Mouse (Mus musculus): ENCODE measurements around the gene Banp. TPM values are rescaled to one million over a fixed set of nuclear protein-coding genes. Genes with fewer than 3 reads are reported as not detected.

Banp gene
- total and polyA plus RNA-seq, 3 experiments: 14.9 to 34.2 (median 25.7) TPM

DNA sequence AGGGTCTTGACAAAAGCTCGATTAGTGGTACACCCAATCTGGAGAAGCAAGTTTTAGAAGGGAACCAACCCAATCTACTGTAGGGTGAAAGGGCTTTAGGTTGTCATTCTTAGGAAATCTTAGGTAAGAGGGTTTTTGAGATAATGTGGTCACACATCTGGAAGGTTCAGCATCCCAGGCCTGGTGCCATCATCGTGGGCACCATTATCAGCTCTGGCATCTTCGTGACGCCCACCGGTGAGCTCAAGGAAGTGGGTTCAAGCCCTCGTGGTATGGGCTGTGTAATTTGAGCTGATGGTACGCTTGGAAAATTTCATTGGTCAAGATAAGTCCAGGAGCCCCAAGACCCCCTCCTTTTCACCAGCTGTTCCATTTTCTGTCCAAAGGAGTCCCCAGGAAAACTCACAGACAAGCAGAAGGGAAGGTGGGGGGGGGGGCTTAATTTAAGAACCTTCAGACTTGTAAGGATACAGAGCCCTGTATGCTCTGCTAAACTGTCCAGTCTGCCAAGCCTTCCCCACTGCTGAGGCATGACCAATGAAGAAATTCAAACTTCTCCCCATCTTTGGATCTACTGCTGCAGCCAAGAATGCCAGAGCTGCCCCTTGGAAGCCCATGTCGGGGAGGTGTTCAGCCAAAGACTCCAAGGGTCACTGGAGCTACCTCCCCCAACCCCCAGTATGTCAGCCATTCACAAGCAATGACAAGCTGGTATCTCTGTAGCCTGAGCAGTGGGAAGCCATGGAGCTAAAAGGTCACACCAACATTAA, 41.0 kb upstream of the Banp start:
- no peaks in the 10 kb centered on the region for H3K27me3 ChIP-seq (replicated peaks)
- peak overlapping the region; percentile 85 for H3K9ac ChIP-seq (ENCODE audit: insufficient read depth, low read depth)
- H3K27ac ChIP-seq (ENCODE audit: insufficient read depth, low read depth): peak overlapping the region; percentile 66
- no peaks in the 10 kb centered on the region for H3K9me3 ChIP-seq (replicated peaks; ENCODE audit: low read length)
- peak overlapping the region; percentile 65 to 98 (median 70) for H3K4me3 ChIP-seq (replicated peaks in 1 of 3; ENCODE audit: low read depth in 2 of 3, low read length in 2 of 3, poor library complexity in 1 of 3)
- H3K79me2 ChIP-seq (replicated peaks; ENCODE audit: control insufficient read depth, extremely low read depth, insufficient read depth, poor library complexity, severe bottlenecking): peaks cover 54% of the 10 kb centered on the region
- H3K36me3 ChIP-seq (replicated peaks in 1 of 2; ENCODE audit: control insufficient read depth in 1 of 2, insufficient read depth in 1 of 2, low read length in 1 of 2): peaks cover 22 to 30% of the 10 kb centered on the region in 2 experiments
- peaks cover 30 to 48% of the 10 kb centered on the region in 2 experiments for H3K4me1 ChIP-seq (ENCODE audit: control insufficient read depth in 1 of 2, insufficient read depth in 2 of 2)
- dilution Hi-C loops (cut with MboI; ENCODE audit: extremely low pct_ligation_motif_present, extremely low pct_unique_long_range_greater_than_20kb, low sequenced_read_pairs) (no loop called here), in situ Hi-C loops (cut with MboI; ENCODE audit: low pct_ligation_motif_present, low pct_unique_long_range_greater_than_20kb, low sequenced_read_pairs) (loop anchor here (5.0 kb wide), 1 partner anchor 56 kb away; no protein-coding TSS in a partner anchor)
- no peak for DNase-seq (ENCODE audit: extremely low read depth)
- TF ChIP-seq USF2 (conservative IDR thresholded peaks at IDR 0.05; ENCODE audit: low read depth, low read length) (no peak), JUN (IDR thresholded peaks at IDR 0.05; ENCODE audit: insufficient read depth, low read depth, low read length) (no peak), MAZ (IDR thresholded peaks at IDR 0.05; ENCODE audit: low read depth, low read length) (no peak), E2F4 (IDR thresholded peaks at IDR 0.05; ENCODE audit: insufficient replicate concordance, low read depth, low read length) (no peak)
- H3K4me2 ChIP-seq (ENCODE audit: insufficient read depth, low read depth, poor library complexity, severe bottlenecking): peak overlapping the region; percentile 53

DNA sequence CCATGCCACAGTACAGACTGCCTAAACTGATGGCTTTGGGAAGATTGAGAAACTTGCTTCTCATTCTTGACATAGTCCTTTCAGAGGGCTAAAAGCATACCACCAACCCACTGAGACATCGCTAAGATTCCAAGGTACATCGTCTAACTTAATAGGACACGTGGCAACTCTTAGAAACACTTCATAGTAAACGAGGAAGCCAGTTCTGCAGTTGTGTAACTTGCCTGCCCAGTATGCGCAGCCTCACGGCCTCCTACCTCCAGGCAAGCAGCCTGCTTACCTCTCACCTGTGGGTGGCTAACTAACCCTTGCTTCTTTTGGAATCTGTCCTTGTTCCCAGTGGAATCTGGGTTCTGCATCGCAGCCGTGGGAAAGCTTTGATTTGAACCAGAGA, 40.4 kb upstream of the Banp start:
- no peak for DNase-seq (ENCODE audit: extremely low read depth)

DNA sequence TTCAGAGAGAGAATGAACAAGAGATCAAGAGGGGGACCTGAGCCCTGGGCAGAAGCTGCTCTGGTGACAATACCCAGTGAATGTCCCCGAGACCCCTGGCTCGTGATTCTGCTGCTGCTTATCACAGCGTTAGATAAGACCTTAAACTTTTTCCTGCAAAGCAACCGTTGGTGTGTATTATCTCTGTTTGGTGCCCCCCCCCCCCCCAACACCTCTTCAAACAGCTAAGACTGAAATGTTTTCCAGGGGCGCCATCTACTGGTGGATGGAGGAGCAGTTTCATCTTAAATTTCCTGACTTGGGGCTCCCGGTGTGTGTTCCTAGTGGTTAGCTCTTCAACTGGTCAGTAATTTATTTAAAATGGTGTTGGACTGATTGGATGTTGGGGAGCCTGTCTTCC, 39.9 kb upstream of the Banp start:
- Histone ChIP-seq H3K4me2 (ENCODE audit: insufficient read depth, low read depth, poor library complexity, severe bottlenecking) (peak overlapping the region; percentile 2; the same call in 1 of the 2 replicates), H3K9ac (ENCODE audit: insufficient read depth, low read depth) (peak overlapping the region; percentile 85), H3K79me2 (replicated peaks; ENCODE audit: control insufficient read depth, extremely low read depth, insufficient read depth, poor library complexity, severe bottlenecking) (peaks cover 43% of the 10 kb centered on the region), H3K4me3 (replicated peaks in 1 of 3; ENCODE audit: low read depth in 2 of 3, low read length in 2 of 3, poor library complexity in 1 of 3) (no peak overlapping the region), H3K36me3 (replicated peaks in 1 of 2; ENCODE audit: control insufficient read depth in 1 of 2, insufficient read depth in 1 of 2, low read length in 1 of 2) (peaks cover 11 to 19% of the 10 kb centered on the region in 2 experiments), H3K27ac (ENCODE audit: insufficient read depth, low read depth) (peak overlapping the region; percentile 66; the same call in 1 of the 2 replicates), H3K9me3 (replicated peaks; ENCODE audit: low read length) (no peaks in the 10 kb centered on the region), H3K4me1 (ENCODE audit: control insufficient read depth in 1 of 2, insufficient read depth in 2 of 2) (peaks cover 38 to 59% of the 10 kb centered on the region in 2 experiments), H3K27me3 (replicated peaks) (no peaks in the 10 kb centered on the region)
- in situ Hi-C loops (cut with MboI; ENCODE audit: low pct_ligation_motif_present, low pct_unique_long_range_greater_than_20kb, low sequenced_read_pairs) (loop anchor here (5.0 kb wide), 1 partner anchor 57 kb away; no protein-coding TSS in a partner anchor), dilution Hi-C loops (cut with MboI; ENCODE audit: extremely low pct_ligation_motif_present, extremely low pct_unique_long_range_greater_than_20kb, low sequenced_read_pairs) (no loop called here)
- peak; percentile 85 for DNase-seq (ENCODE audit: extremely low read depth)
- TF ChIP-seq ETS1 (conservative IDR thresholded peaks at IDR 0.05; ENCODE audit: low read depth, low read length): no peak
- no peak for TF ChIP-seq JUN (IDR thresholded peaks at IDR 0.05; ENCODE audit: insufficient read depth, low read depth, low read length)
- no peak for TF ChIP-seq JUND (conservative IDR thresholded peaks at IDR 0.05; ENCODE audit: low read depth, low read length)
- no peak for TF ChIP-seq USF2 (conservative IDR thresholded peaks at IDR 0.05; ENCODE audit: low read depth, low read length)
- peak; percentile 18 to 88; a peak in 2 of 4 replicates for TF ChIP-seq CTCF (conservative IDR thresholded peaks at IDR 0.05 in 1 of 2, IDR thresholded peaks at IDR 0.05 in 1 of 2; ENCODE audit: low read depth in 2 of 2, low read length in 2 of 2)
- TF ChIP-seq USF1 (IDR thresholded peaks at IDR 0.05; ENCODE audit: low read depth, low read length): no peak
- no peak for TF ChIP-seq RCOR1 (conservative IDR thresholded peaks at IDR 0.05; ENCODE audit: low read depth, low read length)
- no peak for TF ChIP-seq TCF12 (IDR thresholded peaks at IDR 0.05; ENCODE audit: low read depth, low read length)
- peak; percentile 12; the same call in 1 of the 2 replicates for TF ChIP-seq BHLHE40 (IDR thresholded peaks at IDR 0.05; ENCODE audit: low read depth, low read length)
- TF ChIP-seq MAX (IDR thresholded peaks at IDR 0.05; ENCODE audit: low read length): no peak
- TF ChIP-seq GABPA (IDR thresholded peaks at IDR 0.05; ENCODE audit: insufficient replicate concordance, low read depth, low read length): no peak
- TF ChIP-seq E2F4 (IDR thresholded peaks at IDR 0.05; ENCODE audit: insufficient replicate concordance, low read depth, low read length): no peak
- TF ChIP-seq ELF1 (IDR thresholded peaks at IDR 0.05; ENCODE audit: low read depth, low read length): no peak
- TF ChIP-seq POLR2AphosphoS2 (IDR thresholded peaks at IDR 0.05; ENCODE audit: low read depth, low read length): no peak
- no peak for TF ChIP-seq EP300 (IDR thresholded peaks at IDR 0.05; ENCODE audit: low read length)
- TF ChIP-seq MAFK (IDR thresholded peaks at IDR 0.05; ENCODE audit: insufficient replicate concordance, low read length): no peak
- TF ChIP-seq MEF2A (IDR thresholded peaks at IDR 0.05; ENCODE audit: borderline replicate concordance, low read depth, low read length): 0 out of 2 replicates have a peak, but pooled peaks have one; percentile 32
- TF ChIP-seq MAZ (IDR thresholded peaks at IDR 0.05; ENCODE audit: low read depth, low read length): peak; percentile 80

More for the DNA sequence above, 40.4 kb upstream of the Banp start:
- Histone ChIP-seq H3K79me2 (replicated peaks; ENCODE audit: control insufficient read depth, extremely low read depth, insufficient read depth, poor library complexity, severe bottlenecking) (peaks cover 48% of the 10 kb centered on the region), H3K4me2 (ENCODE audit: insufficient read depth, low read depth, poor library complexity, severe bottlenecking) (peak overlapping the region; percentile 53; the same call in 1 of the 2 replicates), H3K9me3 (replicated peaks; ENCODE audit: low read length) (no peaks in the 10 kb centered on the region), H3K36me3 (replicated peaks in 1 of 2; ENCODE audit: control insufficient read depth in 1 of 2, insufficient read depth in 1 of 2, low read length in 1 of 2) (peaks cover 16 to 24% of the 10 kb centered on the region in 2 experiments), H3K27ac (ENCODE audit: insufficient read depth, low read depth) (peak overlapping the region; percentile 66), H3K4me3 (replicated peaks in 1 of 3; ENCODE audit: low read depth in 2 of 3, low read length in 2 of 3, poor library complexity in 1 of 3) (peak overlapping the region in 1 of 3 experiments; percentile 98), H3K27me3 (replicated peaks) (no peaks in the 10 kb centered on the region), H3K9ac (ENCODE audit: insufficient read depth, low read depth) (peak overlapping the region; percentile 85), H3K4me1 (ENCODE audit: control insufficient read depth in 1 of 2, insufficient read depth in 2 of 2) (peaks cover 36 to 54% of the 10 kb centered on the region in 2 experiments)
- in situ Hi-C loops (cut with MboI; ENCODE audit: low pct_ligation_motif_present, low pct_unique_long_range_greater_than_20kb, low sequenced_read_pairs) (loop anchor here (5.0 kb wide), 1 partner anchor 57 kb away; no protein-coding TSS in a partner anchor), dilution Hi-C loops (cut with MboI; ENCODE audit: extremely low pct_ligation_motif_present, extremely low pct_unique_long_range_greater_than_20kb, low sequenced_read_pairs) (no loop called here)
- peak; percentile 67 for TF ChIP-seq MYC (IDR thresholded peaks at IDR 0.05; ENCODE audit: low read depth, low read length)
- TF ChIP-seq RCOR1 (conservative IDR thresholded peaks at IDR 0.05; ENCODE audit: low read depth, low read length): no peak
- TF ChIP-seq MEF2A (IDR thresholded peaks at IDR 0.05; ENCODE audit: borderline replicate concordance, low read depth, low read length): no peak
- peak; percentile 61; the same call in 1 of the 2 replicates for TF ChIP-seq MXI1 (IDR thresholded peaks at IDR 0.05; ENCODE audit: low read depth, low read length)
- TF ChIP-seq POLR2AphosphoS2 (IDR thresholded peaks at IDR 0.05; ENCODE audit: low read depth, low read length): no peak
- 0 out of 2 replicates have a peak, but pooled peaks have one; percentile 6 for TF ChIP-seq NRF1 (IDR thresholded peaks at IDR 0.05; ENCODE audit: low read depth, low read length)
- TF ChIP-seq SIN3A (IDR thresholded peaks at IDR 0.05; ENCODE audit: low read length): peak; percentile 38; the same call in 1 of the 2 replicates
- TF ChIP-seq MAX (IDR thresholded peaks at IDR 0.05; ENCODE audit: low read length): peak; percentile 71
- TF ChIP-seq MAZ (IDR thresholded peaks at IDR 0.05; ENCODE audit: low read depth, low read length): no peak
